Mouse (Mus musculus): Measurements from ENCODE around the gene Pou5f2. TPM values are rescaled to one million over a fixed set of nuclear protein-coding genes. Genes with fewer than 3 reads are reported as not detected.
A peak's percentile ranks its signal among the peaks of the same experiment; 100 is the strongest.

Gene Pou5f2
- 0.80 and 1.2 TPM in 2 replicates for polyA plus RNA-seq (2014; fragmentation: Nextera tagmentation; extraction: Ambion mirVana)

GRCm38 (mm10) chr13:78024683-78025294, at the start of gene Pou5f2:
Gene Pou5f2 (plus strand): TSS chr13:78024902.
- DNase-seq (ENCODE audit: low spot score, missing footprints) (peak; percentile 87), ATAC-seq (ENCODE audit: low FRiP score) (0 out of 2 replicates have a peak, but pooled peaks have one; percentile 38)
- Histone ChIP-seq H3K4me1 (ENCODE audit: control insufficient read depth, insufficient read depth, low read length) (no peaks in the 10 kb centered on the region), H3K4me2 (no peak within 1 kb of the TSS), H3K4me3 (ENCODE audit: low read depth, low read length) (no peak within 1 kb of the TSS), H3K36me3 (ENCODE audit: control insufficient read depth, insufficient read depth, low read length) (no peaks in the 10 kb centered on the region), H3K9me3 (ENCODE audit: control insufficient read depth, low read length) (no peaks in the 10 kb centered on the region), H3K9ac (ENCODE audit: low read length) (no peak within 1 kb of the TSS), H3K27me3 (ENCODE audit: control insufficient read depth, insufficient read depth, low read length) (no peaks in the 10 kb centered on the region), H3K27ac (ENCODE audit: low read depth, low read length) (no peak within 1 kb of the TSS)
- WGBS = 58% methylated on average over 15 of the region's 15 CpGs

- 85% methylated on average over 3 of the region's 3 CpGs for WGBS
- Histone ChIP-seq H3K9ac (ENCODE audit: low read length) (no peak overlapping the region), H3K4me2 (no peak overlapping the region), H3K4me3 (ENCODE audit: low read depth, low read length) (no peak overlapping the region), H3K4me1 (ENCODE audit: control insufficient read depth, insufficient read depth, low read length) (peaks cover 2% of the 10 kb centered on the region; the same call in 1 of the 2 replicates), H3K27ac (ENCODE audit: low read depth, low read length) (no peak overlapping the region), H3K36me3 (ENCODE audit: control insufficient read depth, insufficient read depth, low read length) (no peaks in the 10 kb centered on the region), H3K9me3 (ENCODE audit: control insufficient read depth, low read length) (no peaks in the 10 kb centered on the region), H3K27me3 (ENCODE audit: control insufficient read depth, insufficient read depth, low read length) (no peaks in the 10 kb centered on the region)
- no peak for DNase-seq (ENCODE audit: low spot score, missing footprints)
- no peak for ATAC-seq (ENCODE audit: low FRiP score)
Observed at GRCm38 (mm10) chr13:77976248-77976647, 48.5 kb upstream of the Pou5f2 start.

GRCm38 (mm10) chr13:77977121-77977520, 47.6 kb upstream of the Pou5f2 start:
- Histone ChIP-seq H3K4me1 (ENCODE audit: control insufficient read depth, insufficient read depth, low read length) (peaks cover 2% of the 10 kb centered on the region; the same call in 1 of the 2 replicates), H3K36me3 (ENCODE audit: control insufficient read depth, insufficient read depth, low read length) (no peaks in the 10 kb centered on the region), H3K4me3 (ENCODE audit: low read depth, low read length) (no peak overlapping the region), H3K4me2 (no peak overlapping the region), H3K27me3 (ENCODE audit: control insufficient read depth, insufficient read depth, low read length) (no peaks in the 10 kb centered on the region), H3K9me3 (ENCODE audit: control insufficient read depth, low read length) (no peaks in the 10 kb centered on the region), H3K9ac (ENCODE audit: low read length) (no peak overlapping the region), H3K27ac (ENCODE audit: low read depth, low read length) (no peak overlapping the region)
- ATAC-seq (ENCODE audit: low FRiP score) = peak; percentile 79
- WGBS = 57% methylated on average over 1 of the region's 1 CpGs
- DNase-seq (ENCODE audit: low spot score, missing footprints) = no peak

GRCm38 (mm10) chr13:77982105-77982851, 42.4 kb upstream of the Pou5f2 start:
- Histone ChIP-seq H3K27ac (ENCODE audit: low read depth, low read length) (no peak overlapping the region), H3K4me2 (no peak overlapping the region)
- ATAC-seq (ENCODE audit: low FRiP score) = peak; percentile 70

GRCm38 (mm10) chr13:77982852-77983202, 41.9 kb upstream of the Pou5f2 start:
- peak; percentile 23; the same call in 1 of the 2 replicates for ATAC-seq (ENCODE audit: low FRiP score)
- Histone ChIP-seq H3K4me2 (no peak overlapping the region), H3K4me1 (ENCODE audit: control insufficient read depth, insufficient read depth, low read length) (peaks cover 3% of the 10 kb centered on the region), H3K4me3 (ENCODE audit: low read depth, low read length) (no peak overlapping the region), H3K27ac (ENCODE audit: low read depth, low read length) (no peak overlapping the region), H3K9ac (ENCODE audit: low read length) (no peak overlapping the region), H3K27me3 (ENCODE audit: control insufficient read depth, insufficient read depth, low read length) (no peaks in the 10 kb centered on the region), H3K9me3 (ENCODE audit: control insufficient read depth, low read length) (no peaks in the 10 kb centered on the region), H3K36me3 (ENCODE audit: control insufficient read depth, insufficient read depth, low read length) (no peaks in the 10 kb centered on the region)
- WGBS = 67% methylated on average over 2 of the region's 2 CpGs
- DNase-seq (ENCODE audit: low spot score, missing footprints) = no peak

More at GRCm38 (mm10) chr13:77982105-77982851, 42.4 kb upstream of the Pou5f2 start:
- Histone ChIP-seq H3K36me3 (ENCODE audit: control insufficient read depth, insufficient read depth, low read length) (no peaks in the 10 kb centered on the region), H3K27me3 (ENCODE audit: control insufficient read depth, insufficient read depth, low read length) (no peaks in the 10 kb centered on the region), H3K9me3 (ENCODE audit: control insufficient read depth, low read length) (no peaks in the 10 kb centered on the region), H3K4me1 (ENCODE audit: control insufficient read depth, insufficient read depth, low read length) (peaks cover 3% of the 10 kb centered on the region), H3K9ac (ENCODE audit: low read length) (no peak overlapping the region), H3K4me3 (ENCODE audit: low read depth, low read length) (no peak overlapping the region)
- DNase-seq (ENCODE audit: low spot score, missing footprints) = no peak
- 30% methylated on average over 5 of the region's 5 CpGs for WGBS

- Histone ChIP-seq H3K4me3 (ENCODE audit: low read depth, low read length) (no peak overlapping the region), H3K4me2 (no peak overlapping the region), H3K27ac (ENCODE audit: low read depth, low read length) (peak overlapping the region; percentile 30; the same call in 1 of the 2 replicates), H3K36me3 (ENCODE audit: control insufficient read depth, insufficient read depth, low read length) (no peaks in the 10 kb centered on the region), H3K4me1 (ENCODE audit: control insufficient read depth, insufficient read depth, low read length) (no peaks in the 10 kb centered on the region; the same call in 1 of the 2 replicates), H3K9me3 (ENCODE audit: control insufficient read depth, low read length) (no peaks in the 10 kb centered on the region), H3K9ac (ENCODE audit: low read length) (no peak overlapping the region), H3K27me3 (ENCODE audit: control insufficient read depth, insufficient read depth, low read length) (no peaks in the 10 kb centered on the region)
- DNase-seq (ENCODE audit: low spot score, missing footprints) (no peak), ATAC-seq (ENCODE audit: low FRiP score) (peak; percentile 63; the same call in 1 of the 2 replicates)
- WGBS = 77% methylated on average over 5 of the region's 5 CpGs
Observed at GRCm38 (mm10) chr13:77991189-77991886, 33.4 kb upstream of the Pou5f2 start.

- ATAC-seq (ENCODE audit: low FRiP score) = peak; percentile 16; the same call in 1 of the 2 replicates
- H3K27me3 ChIP-seq (ENCODE audit: control insufficient read depth, insufficient read depth, low read length) = no peaks in the 10 kb centered on the region
- WGBS = 59% methylated on average over 4 of the region's 4 CpGs
Observed at GRCm38 (mm10) chr13:78004649-78005048, 20.1 kb upstream of the Pou5f2 start.

GRCm38 (mm10) chr13:78005344-78005743, 19.4 kb upstream of the Pou5f2 start:
- WGBS = 11% methylated on average over 3 of the region's 3 CpGs

More at GRCm38 (mm10) chr13:78004649-78005048, 20.1 kb upstream of the Pou5f2 start:
- H3K4me2 ChIP-seq = no peak overlapping the region
- H3K9me3 ChIP-seq (ENCODE audit: control insufficient read depth, low read length) = no peaks in the 10 kb centered on the region
- H3K4me3 ChIP-seq (ENCODE audit: low read depth, low read length) = no peak overlapping the region
- no peaks in the 10 kb centered on the region for H3K36me3 ChIP-seq (ENCODE audit: control insufficient read depth, insufficient read depth, low read length)
- no peak for DNase-seq (ENCODE audit: low spot score, missing footprints)
- H3K9ac ChIP-seq (ENCODE audit: low read length) = no peak overlapping the region
- peaks cover 10% of the 10 kb centered on the region; the same call in 1 of the 2 replicates for H3K4me1 ChIP-seq (ENCODE audit: control insufficient read depth, insufficient read depth, low read length)
- H3K27ac ChIP-seq (ENCODE audit: low read depth, low read length) = no peak overlapping the region

More at GRCm38 (mm10) chr13:78005344-78005743, 19.4 kb upstream of the Pou5f2 start:
- Histone ChIP-seq H3K4me3 (ENCODE audit: low read depth, low read length) (no peak overlapping the region), H3K4me2 (no peak overlapping the region), H3K9me3 (ENCODE audit: control insufficient read depth, low read length) (no peaks in the 10 kb centered on the region), H3K27ac (ENCODE audit: low read depth, low read length) (peak overlapping the region; percentile 22; the same call in 1 of the 2 replicates), H3K4me1 (ENCODE audit: control insufficient read depth, insufficient read depth, low read length) (peaks cover 10% of the 10 kb centered on the region; the same call in 1 of the 2 replicates), H3K27me3 (ENCODE audit: control insufficient read depth, insufficient read depth, low read length) (no peaks in the 10 kb centered on the region), H3K36me3 (ENCODE audit: control insufficient read depth, insufficient read depth, low read length) (no peaks in the 10 kb centered on the region), H3K9ac (ENCODE audit: low read length) (no peak overlapping the region)
- peak; percentile 94 for ATAC-seq (ENCODE audit: low FRiP score)
- peak; percentile 86 for DNase-seq (ENCODE audit: low spot score, missing footprints)
